Mouse (Mus musculus) gastrocnemius, adult 8-10 months (tissue): ENCODE measurements around the gene Tent5d. TPM values are rescaled to one million over a fixed set of nuclear protein-coding genes. Genes with fewer than 3 reads are reported as not detected.

ENCODE experiments used
- DNase-seq, 2 experiments: peaks; one replicate each; pipeline ENCODE4 v3.0.0; 2022; ENCODE audit warnings: low spot score in 2 of 2
- total RNA-seq, 4 experiments: library from RNA; stranded (reverse); gene quantifications; 2 replicates each; pipeline ENCODE4 v1.2.4; 2022

The Tent5d gene
- not detected for total RNA-seq

DNA sequence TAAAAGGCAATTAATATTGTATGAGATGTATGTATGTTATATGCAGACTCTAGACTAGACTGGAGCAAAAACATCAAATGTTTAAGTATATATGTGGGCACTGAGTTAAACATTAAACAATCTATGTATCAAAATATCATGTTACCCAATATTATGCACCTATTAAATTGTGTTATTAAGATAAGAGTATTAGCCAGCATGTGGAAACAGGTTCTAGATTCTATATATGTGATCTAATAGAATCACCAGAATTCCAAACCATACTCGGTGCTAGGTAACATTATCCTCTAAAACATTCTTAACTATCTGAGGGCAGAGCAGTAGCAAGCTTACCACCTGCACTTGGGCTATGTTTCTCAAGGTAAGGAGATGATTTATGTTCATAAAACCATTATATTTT lies at the start of gene Tent5d:
Tent5d (plus strand) TSS at position 301 of the 400 bp plus-strand sequence.
- no peak for DNase-seq

DNA sequence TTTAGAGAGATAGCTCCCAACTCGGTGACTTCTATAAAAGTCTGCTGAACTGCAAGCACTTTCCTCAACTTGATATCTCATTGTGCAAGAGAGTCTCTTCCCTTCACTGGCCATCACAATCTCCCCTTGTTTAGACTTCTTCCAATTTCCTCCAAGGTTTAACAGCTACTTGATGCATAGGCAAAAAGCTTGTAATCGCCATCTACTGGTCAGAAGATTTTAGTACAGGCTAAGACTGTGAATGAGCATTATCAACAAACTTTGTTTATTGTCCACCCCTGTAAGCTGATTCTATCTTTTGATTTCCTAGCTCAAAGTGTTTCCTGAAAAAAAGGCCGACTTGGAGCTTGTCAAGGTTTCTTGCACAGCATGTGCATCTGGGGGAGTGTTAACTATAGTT lies 24.5 kb upstream of the Tent5d start:
- DNase-seq, result no peak

DNA sequence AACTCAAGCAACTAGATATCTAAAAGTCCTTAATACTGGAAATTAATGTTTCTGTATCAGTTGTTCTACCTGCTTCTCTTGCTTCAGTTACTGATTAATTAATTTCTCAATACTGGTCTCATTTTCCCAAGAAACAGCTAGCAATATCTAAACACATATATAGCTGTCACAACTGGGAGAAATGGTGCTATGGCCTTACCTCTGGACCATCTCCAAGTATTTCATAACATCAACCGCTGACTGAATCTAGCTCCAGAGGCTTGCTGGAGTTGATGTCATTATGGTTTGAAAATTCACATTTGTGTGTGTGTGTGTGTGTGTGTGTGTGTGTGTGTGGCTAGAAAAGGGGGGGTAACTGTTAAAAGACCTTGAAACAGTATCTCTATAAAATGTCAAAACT lies 2.3 kb upstream of the Tent5d start:
- no peak for DNase-seq

DNA sequence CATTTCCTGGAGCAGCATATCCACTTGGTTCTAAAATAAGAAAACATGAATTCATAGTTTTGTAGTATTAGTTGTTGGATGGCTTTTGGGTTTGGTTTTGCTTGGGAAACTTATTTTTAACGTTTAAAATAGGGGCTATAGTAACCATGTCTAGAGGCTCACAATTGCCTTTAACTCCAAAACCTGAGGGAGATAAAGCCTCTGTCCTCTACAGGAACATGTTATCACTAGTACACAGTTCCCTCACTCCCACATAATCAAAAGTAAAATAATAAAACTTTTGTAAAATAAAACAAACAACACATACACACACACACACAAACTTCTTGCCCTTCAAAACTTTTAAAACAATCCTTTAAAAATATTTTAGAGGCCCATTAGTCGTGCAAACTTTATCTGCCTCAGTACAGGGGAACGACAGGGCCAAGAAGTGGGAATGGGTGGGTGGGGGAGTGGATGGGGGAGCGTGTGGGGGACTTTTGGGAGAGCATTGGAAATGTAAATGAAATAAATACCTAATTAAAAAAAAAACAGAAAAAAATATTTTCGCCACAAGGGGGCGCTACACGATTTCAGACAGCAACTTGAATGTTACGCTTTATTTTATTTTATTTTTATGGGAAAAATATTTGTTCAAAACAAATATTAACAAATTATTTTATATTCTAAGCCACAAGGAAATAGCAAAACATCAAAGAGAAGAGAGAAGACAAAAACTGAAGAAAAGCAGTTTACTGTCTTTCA lies 1.5 kb upstream of the Tent5d start:
- no peak for DNase-seq

DNA sequence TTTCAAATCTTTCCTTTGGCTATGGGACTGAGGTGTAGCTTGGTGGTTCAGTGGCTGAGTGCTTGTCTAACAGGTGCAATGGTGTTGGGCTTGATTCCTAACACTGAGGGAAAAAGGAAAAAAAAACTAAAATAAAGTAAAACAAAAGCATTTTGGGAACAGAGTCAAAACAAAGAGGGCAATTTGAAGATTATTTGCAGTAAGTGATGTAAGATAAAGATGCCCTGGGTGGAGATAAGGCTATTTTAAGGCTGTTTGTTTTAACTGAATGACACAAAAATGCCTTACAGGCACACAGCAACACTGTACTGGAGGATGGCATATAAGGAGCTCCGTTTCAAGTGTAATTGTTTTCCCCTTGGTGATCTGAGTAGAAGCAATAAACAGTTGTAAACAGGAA lies 3.4 kb downstream of the Tent5d start:
- no peak for DNase-seq

DNA sequence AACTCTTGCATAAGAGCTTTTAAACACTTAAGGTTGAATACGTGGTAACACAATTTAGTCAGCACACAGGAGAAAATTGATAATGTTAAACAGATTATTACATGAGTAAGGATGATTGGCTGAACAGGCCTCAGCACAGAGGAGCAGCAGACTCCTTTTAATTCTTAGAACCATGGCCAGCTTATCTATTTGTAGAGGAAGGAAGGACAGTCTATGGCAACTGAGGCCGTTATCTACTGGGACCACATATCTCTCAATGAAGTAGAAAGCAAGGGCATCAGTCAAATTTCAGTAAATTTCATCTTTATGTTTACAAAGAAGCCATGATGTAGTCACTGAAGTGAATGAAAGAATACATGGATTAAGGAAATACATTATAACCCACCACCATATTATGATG lies 4.5 kb downstream of the Tent5d start:
- no peak for DNase-seq

DNA sequence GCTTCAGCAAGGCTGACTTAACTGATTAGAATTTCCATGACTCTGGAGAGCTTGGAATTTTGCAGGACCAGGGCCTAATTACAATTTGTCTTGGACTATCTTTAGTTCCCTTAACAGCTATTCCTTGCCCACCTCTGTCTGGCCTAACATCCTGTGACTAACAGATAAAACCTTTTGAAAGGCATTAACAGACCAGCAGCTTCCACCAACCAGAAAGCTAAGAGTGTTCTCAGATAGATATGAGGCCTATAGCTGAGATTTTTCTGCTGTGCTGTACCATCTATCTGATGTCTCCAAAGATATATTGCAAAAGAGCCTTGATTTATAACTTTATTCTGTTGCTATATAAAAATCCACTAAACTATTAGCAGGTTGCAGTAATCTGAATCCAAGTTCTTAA lies 19.7 kb downstream of the Tent5d start:
- DNase-seq, result no peak

DNA sequence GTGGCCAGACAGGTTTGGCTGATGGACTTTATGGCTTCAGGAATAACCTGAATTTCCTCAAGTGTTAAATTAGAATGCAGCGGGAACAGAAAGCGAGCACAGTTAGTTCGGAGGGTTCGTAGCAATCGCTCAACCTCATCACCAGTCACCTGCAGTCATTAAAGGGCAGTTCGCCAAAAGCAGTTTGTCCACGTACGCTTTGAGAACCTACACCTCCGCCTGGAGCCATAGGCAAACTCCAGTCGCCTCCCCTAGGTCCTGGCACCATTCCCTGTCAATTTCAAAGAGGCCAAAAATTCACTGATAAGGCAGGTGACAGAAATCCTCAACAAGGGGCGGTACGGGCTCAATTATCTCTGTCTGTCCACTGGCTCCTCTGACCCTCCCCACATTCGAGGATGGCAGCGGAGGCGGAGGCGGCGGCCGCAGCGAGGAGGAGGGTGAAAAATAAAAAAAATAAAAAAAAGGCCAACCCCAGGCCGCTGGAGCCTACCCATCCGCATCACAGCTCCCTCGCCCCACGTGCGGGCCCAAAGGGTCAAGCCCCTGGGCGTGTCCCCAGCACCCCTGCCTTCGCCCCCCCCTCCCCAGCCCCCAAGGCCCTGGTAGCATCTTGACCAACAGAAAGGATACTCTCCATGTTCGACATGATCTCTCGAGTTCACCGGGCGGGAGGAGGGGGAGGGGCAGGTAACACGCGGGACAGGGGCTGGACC lies 23.3 kb downstream of the Tent5d start:
- DNase-seq, result peak in 1 of 2 experiments; percentile 1

DNA sequence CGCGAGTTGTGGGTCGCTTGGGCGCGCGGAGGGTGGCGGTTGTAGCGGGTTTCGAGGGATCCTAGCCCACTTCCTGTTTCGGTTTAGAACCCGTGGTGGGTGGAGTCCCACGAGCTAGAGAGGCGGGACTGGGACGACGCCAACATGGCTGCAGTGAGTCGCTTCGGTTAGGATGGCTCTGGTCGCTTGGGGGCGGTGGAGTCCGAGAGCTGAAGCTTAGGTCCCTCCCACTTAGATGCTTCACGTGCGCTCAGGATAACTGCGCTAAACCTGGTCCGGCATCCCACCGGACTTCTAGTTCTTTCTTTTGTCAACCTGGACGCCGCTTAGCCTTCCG lies 23.8 kb downstream of the Tent5d start, which contains the start of gene 2610002M06Rik:
2610002M06Rik (minus strand) TSS at position 117 of the 337 bp plus-strand sequence.
- DNase-seq, result peak; percentile 74 to 81

DNA sequence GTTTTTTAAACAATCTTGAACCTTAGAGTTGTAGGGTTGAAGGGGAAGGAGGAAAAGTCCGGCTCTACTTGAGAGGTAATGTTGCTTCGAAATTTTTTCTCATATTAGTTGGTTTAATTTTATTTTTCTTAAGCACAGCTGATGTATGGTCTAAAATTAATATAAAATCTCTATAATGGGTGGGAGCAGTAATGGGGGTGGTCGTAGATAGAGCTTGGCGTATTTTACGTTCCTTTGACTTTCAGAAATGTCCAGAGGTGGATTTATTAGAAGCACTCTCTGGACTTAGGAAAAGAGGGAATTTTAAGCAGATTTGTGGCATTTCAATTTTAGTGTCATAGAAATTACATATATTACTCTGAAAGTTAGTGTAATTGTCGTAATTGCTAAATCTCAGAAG lies 24.3 kb downstream of the Tent5d start:
- no peak for DNase-seq

DNA sequence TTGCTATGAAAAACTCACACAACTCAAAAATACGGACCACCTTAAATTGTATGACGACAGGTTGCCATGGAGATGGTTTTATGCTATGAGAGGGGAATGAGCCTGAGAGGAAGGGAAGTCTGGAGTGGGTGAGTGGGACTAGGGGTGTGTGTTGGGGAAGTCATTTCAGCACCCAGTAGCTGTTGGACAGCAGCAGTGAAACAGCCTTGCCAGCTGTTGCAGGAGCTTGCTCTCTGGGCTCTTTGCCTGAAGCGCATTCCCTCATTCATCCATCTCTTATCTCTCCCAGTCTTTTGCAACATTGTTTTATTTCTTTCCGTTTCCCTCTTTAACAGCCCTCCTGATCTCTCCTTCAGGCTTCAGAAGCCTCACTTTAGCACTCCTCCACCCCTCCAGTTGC lies 65.8 kb downstream of the Tent5d start:
- DNase-seq, result no peak

Other genes with a start within 250 kb of the Tent5d start
- gene Tbx22, start 124.6 kb upstream of the Tent5d start, total RNA-seq, result not detected
- 1 to 10 TPM; 4.5 to 8.1 (median 5.5) TPM for gene 2610002M06Rik, start 23.7 kb downstream of the Tent5d start, total RNA-seq
- gene Gm732, start 155.9 kb downstream of the Tent5d start, total RNA-seq, result not detected